Mouse (Mus musculus) macrophage (primary cell): Measurements from ENCODE around the gene Zbtb14. TPM values are rescaled to one million over a fixed set of nuclear protein-coding genes. Genes with fewer than 3 reads are reported as not detected.

Experiments
- H3K27ac ChIP-seq: fragments of 350-480 bp; formaldehyde crosslinking; 2 replicates; pipeline ENCODE4 v1.9.0; 2021
- H3K36me3 ChIP-seq: fragments of 350-480 bp; formaldehyde crosslinking; 2 replicates; pipeline ENCODE4 v1.9.0; 2021; ENCODE audit errors: inconsistent target
- H3K4me3 ChIP-seq: fragments of 350-480 bp; formaldehyde crosslinking; 2 replicates; pipeline ENCODE4 v1.9.0; 2021; ENCODE audit errors: inconsistent target
- H3K79me2 ChIP-seq: fragments of 350-480 bp; formaldehyde crosslinking; 2 replicates; pipeline ENCODE4 v1.9.0; 2021; ENCODE audit errors: inconsistent target
- WGBS: methylation state at CpG from one replicate; pipeline ENCODE4 v1.1.7; 2026; ENCODE audit warnings: inconsistent platforms; ENCODE audit not compliant: missing documents; 5-methylcytosine and 5-hydroxymethylcytosine counted together
- polyA plus RNA-seq: library from polyadenylated mRNA; stranded (reverse); fragments of 250-400 nt; gene quantifications from 3 replicates; pipeline ENCODE4 v1.2.4, GENCODE M21; 2018; ENCODE audit warnings: inconsistent platforms

Gene Zbtb14
- polyA plus RNA-seq, 1 experiment from 2014 or later = 12.9 TPM

DNA sequence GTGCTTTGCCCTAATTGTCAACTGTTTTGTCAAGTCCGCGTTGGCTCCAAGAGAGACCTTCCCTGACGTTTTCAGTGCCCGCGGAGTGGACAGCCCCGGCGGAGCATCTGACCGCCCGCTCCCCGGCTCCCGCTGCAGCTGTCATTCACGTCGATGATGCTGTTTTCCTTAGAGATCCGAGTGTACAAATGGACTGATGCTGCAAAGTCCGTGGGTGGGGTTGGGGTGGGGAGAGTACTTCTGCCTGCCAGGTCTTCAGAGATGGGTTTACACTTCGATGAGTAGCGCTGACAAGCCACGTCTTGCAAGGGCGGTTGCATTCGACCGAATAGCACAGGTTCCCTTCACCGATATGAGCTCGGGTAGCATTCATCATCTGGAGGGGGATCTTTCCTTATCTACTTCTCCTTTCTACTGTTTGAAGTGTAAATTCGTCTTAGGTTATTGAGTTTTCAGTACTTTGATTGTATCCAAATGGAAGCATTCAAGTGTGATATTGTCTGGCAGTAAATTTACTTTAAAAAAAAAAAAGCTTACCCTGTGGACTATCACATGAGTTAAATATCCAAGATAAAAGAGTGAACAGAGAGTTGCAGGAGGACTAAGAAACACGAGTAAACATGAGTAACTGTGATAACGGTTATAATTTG is 35.0 kb downstream of the Zbtb14 start:
- Histone ChIP-seq H3K36me3 (no peaks in the 10 kb centered on the region), H3K79me2 (peaks cover 33% of the 10 kb centered on the region), H3K27ac (peak overlapping the region; percentile 64), H3K4me3 (peak overlapping the region; percentile 81)
- 6% methylated on average over 26 of the region's 26 CpGs for WGBS

DNA sequence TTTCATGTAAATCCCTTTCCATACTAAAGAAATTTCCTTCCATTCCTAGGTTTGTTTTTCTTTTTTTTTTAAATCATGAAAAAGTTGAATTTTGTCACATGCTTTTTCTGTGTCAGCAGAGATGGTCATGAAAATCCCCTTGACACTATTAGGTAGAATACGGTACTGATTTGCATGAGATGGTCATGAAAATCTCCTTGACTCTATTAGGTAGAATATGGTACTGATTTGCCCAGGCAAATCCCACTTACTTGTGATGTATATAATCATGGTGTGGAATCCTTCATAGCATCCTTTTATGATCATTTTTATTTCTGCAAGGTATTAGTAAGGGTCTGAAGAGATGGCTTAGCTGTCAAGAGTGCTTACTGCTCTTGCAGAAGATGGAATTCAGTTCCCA is 38.7 kb downstream of the Zbtb14 start:
- 0 out of 2 replicates have a peak overlapping the region, but pooled peaks have one; percentile 17 for H3K27ac ChIP-seq
- H3K4me3 ChIP-seq = no peak overlapping the region
- peaks cover 33% of the 10 kb centered on the region for H3K79me2 ChIP-seq
- 63% methylated on average over 1 of the region's 1 CpGs for WGBS
- no peaks in the 10 kb centered on the region for H3K36me3 ChIP-seq

DNA sequence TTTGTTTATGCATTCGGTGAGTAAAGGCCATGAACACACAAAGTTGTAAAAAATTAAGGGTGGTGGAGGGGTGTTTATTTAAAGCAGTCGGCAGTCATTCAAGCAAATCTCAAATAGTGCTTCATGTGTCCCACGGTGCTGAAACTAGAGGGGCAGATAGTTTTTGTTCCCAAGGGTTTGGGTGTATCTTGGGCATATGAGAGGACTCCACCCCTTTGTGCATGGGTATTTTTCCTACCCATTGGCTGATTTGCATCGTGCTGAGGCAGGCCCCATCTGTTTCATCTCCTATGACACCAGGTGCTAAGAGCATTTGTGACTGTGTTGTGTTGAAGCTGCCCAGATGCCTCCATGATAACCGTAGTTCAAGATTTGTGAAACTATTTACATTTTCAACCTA is 55.0 kb downstream of the Zbtb14 start:
- WGBS = 77% methylated on average over 5 of the region's 5 CpGs
- H3K4me3 ChIP-seq = no peak overlapping the region
- H3K36me3 ChIP-seq = no peaks in the 10 kb centered on the region
- no peak overlapping the region for H3K27ac ChIP-seq
- no peaks in the 10 kb centered on the region for H3K79me2 ChIP-seq

DNA sequence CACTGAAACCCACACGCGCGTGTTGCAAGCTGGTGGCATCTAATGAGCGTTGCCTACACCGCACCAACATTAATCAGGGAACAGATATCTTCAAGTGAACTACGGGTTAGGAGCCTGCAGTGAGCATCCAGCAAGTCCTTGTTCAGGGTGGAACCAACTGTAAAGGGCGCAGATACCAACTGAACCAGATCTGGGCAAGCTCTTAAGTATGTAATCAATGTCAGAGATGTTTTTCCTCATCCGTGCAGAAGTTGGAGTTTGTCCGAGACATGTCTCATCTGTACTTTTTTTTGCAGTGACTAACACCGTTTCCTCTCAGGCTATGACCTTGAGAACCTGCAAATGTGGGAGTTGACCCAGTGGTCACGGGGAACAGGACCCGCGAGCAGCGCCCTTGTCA is 55.6 kb downstream of the Zbtb14 start:
- WGBS = 36% methylated on average over 14 of the region's 14 CpGs
- H3K4me3 ChIP-seq = no peak overlapping the region

DNA sequence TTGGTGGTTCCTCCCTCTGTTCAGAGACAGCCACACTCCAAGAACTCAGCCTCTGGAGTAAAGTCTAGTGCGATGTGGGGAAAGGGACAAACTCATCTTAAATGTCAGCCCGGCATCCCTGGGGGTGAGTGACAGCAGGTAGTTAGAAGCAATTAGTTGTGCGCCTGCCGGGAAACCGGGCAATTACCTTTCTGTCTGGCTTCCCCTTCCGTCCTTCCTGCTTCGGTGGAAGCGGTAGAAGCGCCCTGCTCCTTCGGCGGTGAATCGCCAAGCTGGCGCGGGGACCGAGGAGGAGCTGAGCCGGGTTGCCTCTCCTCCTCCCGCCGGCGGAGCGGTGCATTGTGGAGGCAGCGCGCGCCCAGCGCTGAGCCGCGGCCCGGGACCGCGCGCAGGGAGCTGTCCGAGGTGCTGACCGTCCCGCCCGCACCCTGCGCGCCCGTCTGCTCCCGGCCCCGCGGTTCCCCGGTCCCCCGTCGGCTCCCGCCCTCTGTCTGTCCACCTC is 56.2 kb downstream of the Zbtb14 start, which contains the start of gene Akain1:
Gene Akain1, plus strand, starts transcription at position 337 of the 502 bp plus-strand sequence.
- Histone ChIP-seq H3K36me3 (no peaks in the 10 kb centered on the region), H3K4me3 (no peak within 1 kb of the TSS)
- WGBS = under 1% methylated on average over 34 of the region's 44 CpGs

More for the DNA sequence above, 55.6 kb downstream of the Zbtb14 start:
- Histone ChIP-seq H3K79me2 (no peaks in the 10 kb centered on the region), H3K27ac (no peak overlapping the region), H3K36me3 (no peaks in the 10 kb centered on the region)

DNA sequence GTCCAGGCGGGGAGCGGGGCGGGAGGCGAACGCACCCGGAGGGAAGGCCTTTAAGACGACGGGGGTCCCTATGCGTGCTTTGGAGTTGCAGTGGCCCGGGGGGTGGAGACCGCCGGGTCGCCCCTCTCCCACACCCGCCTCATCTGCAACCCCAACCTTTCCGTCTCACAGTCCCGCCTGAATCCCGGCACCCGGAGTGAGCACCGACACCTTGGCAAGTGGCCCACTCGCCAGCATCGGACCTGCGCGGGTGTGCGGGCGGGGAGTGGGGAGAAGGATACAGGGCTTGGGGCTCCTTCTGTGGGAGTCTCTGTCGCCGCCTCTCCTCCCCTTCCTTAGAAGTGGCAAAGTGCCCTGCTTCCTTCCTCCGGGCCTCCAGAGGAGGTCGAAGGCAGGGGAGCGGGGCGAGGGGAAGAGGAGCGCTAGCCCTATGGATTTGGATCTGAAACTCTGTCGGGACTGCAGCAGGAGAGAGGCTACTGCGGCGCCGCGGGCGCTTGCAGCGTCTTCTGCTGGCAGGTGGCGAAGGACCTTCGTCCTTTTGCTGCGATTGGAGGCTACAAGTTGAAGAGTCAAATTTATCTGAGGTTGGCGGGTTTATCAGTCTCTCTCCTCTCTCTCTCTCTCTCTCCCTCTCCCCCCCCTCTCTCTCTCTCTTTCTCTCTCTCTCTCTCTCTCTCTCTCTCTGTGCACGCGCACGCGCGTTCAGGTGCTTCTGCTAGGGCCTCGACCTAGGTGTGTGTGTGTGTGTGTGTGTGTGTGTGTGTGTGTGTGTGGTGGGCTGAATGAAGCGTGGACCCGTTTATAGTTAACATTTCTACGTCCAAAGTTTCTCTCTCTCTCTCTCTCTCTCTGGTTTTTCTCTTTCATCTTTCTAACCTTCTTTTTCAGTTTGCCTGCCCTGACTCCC is 57.0 kb downstream of the Zbtb14 start:
- Histone ChIP-seq H3K27ac (no peak overlapping the region), H3K4me3 (no peak overlapping the region), H3K79me2 (no peaks in the 10 kb centered on the region), H3K36me3 (no peaks in the 10 kb centered on the region)
- 5% methylated on average over 37 of the region's 52 CpGs for WGBS

More for the DNA sequence above, 56.2 kb downstream of the Zbtb14 start, which contains the start of gene Akain1:
- H3K79me2 ChIP-seq = no peaks in the 10 kb centered on the region
- H3K27ac ChIP-seq = no peak within 1 kb of the TSS

Other genes with a start within 250 kb of the Zbtb14 start
- not detected in 3 replicates for gene Akain1, start 56.3 kb downstream of the Zbtb14 start, polyA plus RNA-seq